Mouse (Mus musculus) heart, postnatal 0 days (tissue): ENCODE data around the gene Rasgef1b.

Experiments
- CTCF ChIP-seq: IDR thresholded peaks from 2 replicates; pipeline ENCODE4 v1.5.1; 2016; ENCODE audit warnings: antibody characterized with exemption, control low read depth, low read depth
- EP300 ChIP-seq: IDR thresholded peaks from 2 replicates; pipeline ENCODE4 v1.6.1; 2016; ENCODE audit warnings: antibody characterized with exemption, low read depth

- TF ChIP-seq CTCF, result no peak
- no peak for TF ChIP-seq EP300
Measured at GRCm38 (mm10) chr5:99297939-99298338, 430.9 kb downstream of the Rasgef1b start.
